Mouse (Mus musculus) leukemia stem cell, adult 10-12 weeks (primary cell): ENCODE results near the gene Olfr566. TPM values are rescaled to one million over a fixed set of nuclear protein-coding genes. Genes with fewer than 3 reads are reported as not detected.

Experiments
- polyA plus RNA-seq: library from polyadenylated mRNA; stranded (reverse); fragments of >175 nt; gene quantifications from 2 replicates; pipeline ENCODE4 v1.2.3, GENCODE M21; 2012; ENCODE audit warnings: low replicate concordance

Gene Olfr566
- polyA plus RNA-seq, result not detected in 2 replicates

GRCm38 (mm10) chr7:102858665-102859064, at the start of gene Olfr566:
Gene Olfr566, minus strand, starts transcription at chr7:102858765.

GRCm38 (mm10) chr7:102890782-102891181, 32.2 kb upstream of the Olfr566 start, which contains the start of gene Olfr569:
Gene Olfr569, minus strand, starts transcription at chr7:102890882.

GRCm38 (mm10) chr7:102876822-102877221, 18.3 kb upstream of the Olfr566 start, which contains the start of gene Olfr568:
Gene Olfr568, plus strand, starts transcription at chr7:102877122.

Other genes with a start within 250 kb of the Olfr566 start
- gene Olfr553, start 240.5 kb downstream of the Olfr566 start, polyA plus RNA-seq, result 0.37 TPM in 1 of 2 replicates, not detected in the other
- gene Olfr554, start 220.3 kb downstream of the Olfr566 start, polyA plus RNA-seq, result 0.07 TPM in 1 of 2 replicates, not detected in the other
- not detected in 2 replicates for gene Olfr555, start 199.9 kb downstream of the Olfr566 start, polyA plus RNA-seq
- not detected in 2 replicates for gene Olfr556, start 193.9 kb downstream of the Olfr566 start, polyA plus RNA-seq
- 0.35 and 1.2 TPM in 2 replicates for gene Trim68, start 171.4 kb downstream of the Olfr566 start, polyA plus RNA-seq
- gene Olfr557, start 162.9 kb downstream of the Olfr566 start, polyA plus RNA-seq, result not detected in 2 replicates
- gene Olfr558, start 156.6 kb downstream of the Olfr566 start, polyA plus RNA-seq, result not detected in 2 replicates
- not detected in 2 replicates for gene Olfr33, start 139.7 kb downstream of the Olfr566 start, polyA plus RNA-seq
- not detected in 2 replicates for gene Olfr559, start 131.3 kb downstream of the Olfr566 start, polyA plus RNA-seq
- not detected in 2 replicates for gene Olfr560, start 99.4 kb downstream of the Olfr566 start, polyA plus RNA-seq
- gene Olfr78, start 99.3 kb downstream of the Olfr566 start, polyA plus RNA-seq, result not detected in 2 replicates
- not detected in 2 replicates for gene Olfr561, start 87.5 kb downstream of the Olfr566 start, polyA plus RNA-seq
- not detected in 2 replicates for gene Olfr564, start 55.3 kb downstream of the Olfr566 start, polyA plus RNA-seq
- gene Olfr568, start 18.4 kb upstream of the Olfr566 start, polyA plus RNA-seq, result not detected in 2 replicates
- not detected in 2 replicates for gene Olfr569, start 32.1 kb upstream of the Olfr566 start, polyA plus RNA-seq
- gene Olfr570, start 35.8 kb upstream of the Olfr566 start, polyA plus RNA-seq, result not detected in 2 replicates
- gene Olfr571, start 58.8 kb upstream of the Olfr566 start, polyA plus RNA-seq, result not detected in 2 replicates
- not detected in 2 replicates for gene Olfr572, start 65.6 kb upstream of the Olfr566 start, polyA plus RNA-seq
- 0.21 TPM in 1 of 2 replicates, not detected in the other for gene Olfr573-ps1, start 83.8 kb upstream of the Olfr566 start, polyA plus RNA-seq
- gene Olfr574, start 89.7 kb upstream of the Olfr566 start, polyA plus RNA-seq, result not detected in 2 replicates
- not detected in 2 replicates for gene Olfr575, start 100.0 kb upstream of the Olfr566 start, polyA plus RNA-seq
- not detected in 2 replicates for gene Olfr576, start 103.9 kb upstream of the Olfr566 start, polyA plus RNA-seq
- gene Olfr577, start 117.2 kb upstream of the Olfr566 start, polyA plus RNA-seq, result not detected in 2 replicates
- gene Olfr578, start 130.6 kb upstream of the Olfr566 start, polyA plus RNA-seq, result not detected in 2 replicates
- gene Olfr582, start 179.3 kb upstream of the Olfr566 start, polyA plus RNA-seq, result not detected in 2 replicates
- not detected in 2 replicates for gene Olfr583, start 192.5 kb upstream of the Olfr566 start, polyA plus RNA-seq
- gene Olfr584, start 223.1 kb upstream of the Olfr566 start, polyA plus RNA-seq, result not detected in 2 replicates
- gene Olfr585, start 239.0 kb upstream of the Olfr566 start, polyA plus RNA-seq, result not detected in 2 replicates